23 mouse cellular contexts compared by ENCODE assay signal in genomic region chr8:80817065-80817464, GRCm38 (mm10).
A peak's percentile ranks its signal among the peaks of the same experiment; 100 is the strongest.
DNase-seq lines count a peak whose midpoint lies in the region; ATAC-seq and TF ChIP-seq lines count a peak whose summit lies in the region.
"Had no signal": no experiment of that assay in that cellular context is flagged by ENCODE, and none has a peak within 500 bp of the region (broad histone marks: within the 10 kb centered on the region; RNA-seq: fewer than 3 reads in every experiment).

No protein-coding gene starts in this region.

- peak; percentile 32; the same call in 1 of the 2 replicates for TF ChIP-seq CTCF in kidney, postnatal 0 days (IDR thresholded peaks at IDR 0.05; ENCODE audit: low read depth)
- TF ChIP-seq CTCF in midbrain, postnatal 0 days (IDR thresholded peaks at IDR 0.05), result no peak; the same call in 1 of the 2 replicates

- H3K9me3 ChIP-seq in kidney, postnatal 0 days (replicated peaks; ENCODE audit: low read length), result no peaks in the 10 kb centered on the region
- no peaks in the 10 kb centered on the region for H3K9me3 ChIP-seq in midbrain, postnatal 0 days (ENCODE audit: low read length)
- H3K9me3 ChIP-seq: forebrain, embryonic 15.5 days; hindbrain, embryonic 10.5 days; kidney, embryonic 15.5 days; limb, embryonic 13.5 days had no signal

- H3K27me3 ChIP-seq in kidney, postnatal 0 days (ENCODE audit: insufficient read depth, low read length), result no peaks in the 10 kb centered on the region
- H3K27me3 ChIP-seq in midbrain, postnatal 0 days (ENCODE audit: insufficient read depth, low read length), result no peaks in the 10 kb centered on the region
- H3K27me3 ChIP-seq: forebrain, embryonic 15.5 days; kidney, embryonic 15.5 days; limb, embryonic 13.5 days; Patski had no signal

- ATAC-seq in kidney, postnatal 0 days (replicated peaks; ENCODE audit: low FRiP score, low read depth), result no peak; the same call in 1 of the 2 replicates
- ATAC-seq in midbrain, postnatal 0 days (ENCODE audit: low FRiP score), result no peak
- ATAC-seq: forebrain, embryonic 15.5 days; Patski had no signal

- no peak overlapping the region for H3K9ac ChIP-seq in kidney, postnatal 0 days (ENCODE audit: low read depth, low read length)
- no peak overlapping the region for H3K9ac ChIP-seq in midbrain, postnatal 0 days (replicated peaks; ENCODE audit: low read length, poor library complexity, severe bottlenecking)
- H3K9ac ChIP-seq: forebrain, embryonic 15.5 days; kidney, embryonic 15.5 days; limb, embryonic 13.5 days had no signal

- peaks cover 16% of the 10 kb centered on the region for H3K4me1 ChIP-seq in kidney, postnatal 0 days (replicated peaks; ENCODE audit: insufficient read depth, low read length)
- H3K4me1 ChIP-seq in midbrain, postnatal 0 days (ENCODE audit: insufficient read depth, low read length), result peaks cover 6% of the 10 kb centered on the region; the same call in 1 of the 2 replicates

- DNase-seq in heart, adult 11 months, result peak; percentile 74
- DNase-seq in heart, postnatal 25 days (ENCODE audit: low spot score), result no peak
- DNase-seq in kidney, postnatal 0 days (ENCODE audit: low spot score), result no peak
- DNase-seq in kidney, adult 11 months, result no peak
- DNase-seq in 3T3-L1 (ENCODE audit: low read depth, low spot score) (peak; percentile 11), R1 (ENCODE audit: low read depth, low spot score) (peak; percentile 31)
- DNase-seq in spleen, postnatal 36 days (ENCODE audit: low spot score in 2 of 2), result no peak
- no peak for DNase-seq in midbrain, postnatal 0 days (ENCODE audit: low spot score)
- DNase-seq: adrenal gland, postnatal 25 days; cerebellum, adult 11 months; cerebellum, postnatal 25 days; embryo, embryonic 11 days; gastrocnemius, postnatal 36 days; layer of hippocampus, postnatal 36 days; retina, postnatal 1 day; right cerebral cortex, postnatal 4 days; thymus, postnatal 25 days had no signal

- WGBS in kidney, postnatal 0 days, result 90% methylated on average over 2 of the region's 2 CpGs
- 84% methylated on average over 2 of the region's 2 CpGs for WGBS in midbrain, postnatal 0 days

- intact Hi-C loops in heart, postnatal 25 days (cut with DNase I), result no loop called here

- H3K27ac ChIP-seq in kidney, postnatal 0 days, result no peak overlapping the region
- H3K27ac ChIP-seq in midbrain, postnatal 0 days (ENCODE audit: low read depth, low read length), result no peak overlapping the region
- H3K27ac ChIP-seq: forebrain, embryonic 15.5 days; hindbrain, embryonic 10.5 days; kidney, embryonic 15.5 days; limb, embryonic 13.5 days had no signal

- no peak overlapping the region for H3K4me2 ChIP-seq in kidney, postnatal 0 days (ENCODE audit: low read length)
- no peak overlapping the region for H3K4me2 ChIP-seq in midbrain, postnatal 0 days (ENCODE audit: low read depth, low read length, poor library complexity, severe bottlenecking)
- H3K4me2 ChIP-seq: forebrain, embryonic 15.5 days; kidney, embryonic 15.5 days; limb, embryonic 13.5 days; midbrain, embryonic 11.5 days had no signal

- no peak overlapping the region for H3K4me3 ChIP-seq in kidney, postnatal 0 days (replicated peaks; ENCODE audit: low read depth, low read length)
- H3K4me3 ChIP-seq in midbrain, postnatal 0 days (ENCODE audit: low read depth, low read length), result no peak overlapping the region
- H3K4me3 ChIP-seq: forebrain, embryonic 15.5 days; hindbrain, embryonic 10.5 days; kidney, embryonic 15.5 days; limb, embryonic 13.5 days had no signal

- H3K36me3 ChIP-seq in kidney, postnatal 0 days (ENCODE audit: insufficient read depth, low read length), result no peaks in the 10 kb centered on the region
- no peaks in the 10 kb centered on the region for H3K36me3 ChIP-seq in midbrain, postnatal 0 days (ENCODE audit: insufficient read depth, low read length)
- H3K36me3 ChIP-seq: forebrain, embryonic 15.5 days; hindbrain, embryonic 10.5 days; kidney, embryonic 15.5 days; limb, embryonic 13.5 days had no signal

Comparison
In these comparisons a context has a peak if more than half of its experiments do, and no peak if none do; other contexts are left out.
1. DNase-seq: peak in heart, adult 11 months (single experiment), 3T3-L1 (single experiment) and R1 (single experiment); none in heart, postnatal 25 days (single experiment), kidney, postnatal 0 days (single experiment), kidney, adult 11 months (single experiment), spleen, postnatal 36 days (0 of 2) and midbrain, postnatal 0 days (single experiment).